Mouse (Mus musculus): ENCODE data around the gene Efcab9. TPM values are rescaled to one million over a fixed set of nuclear protein-coding genes. Genes with fewer than 3 reads are reported as not detected.

Efcab9 gene
- polyA plus RNA-seq, 1 experiment from 2014 or later = 0.36 TPM

GRCm38 (mm10) chr11:32488344-32488743 is 43.5 kb downstream of the Efcab9 start:
- no peak overlapping the region for H3K27ac ChIP-seq
- no peak for ATAC-seq (ENCODE audit: insufficient number of reproducible peaks, insufficient read depth, low FRiP score, low TSS enrichment, low read depth)
- H3K36me3 ChIP-seq = peaks cover 10% of the 10 kb centered on the region
- no peak overlapping the region for H3K4me3 ChIP-seq (replicated peaks)
- H3K4me2 ChIP-seq = no peak overlapping the region
- no peaks in the 10 kb centered on the region for H3K27me3 ChIP-seq
- H3K4me1 ChIP-seq (replicated peaks) = peaks cover 21% of the 10 kb centered on the region
- no peak overlapping the region for H3K9ac ChIP-seq (replicated peaks)
- H3K9me3 ChIP-seq = no peaks in the 10 kb centered on the region

- WGBS = 94% methylated on average over 3 of the region's 3 CpGs
- ATAC-seq (ENCODE audit: insufficient number of reproducible peaks, insufficient read depth, low FRiP score, low TSS enrichment, low read depth) = no peak
Measured at GRCm38 (mm10) chr11:32487501-32487900, 44.4 kb downstream of the Efcab9 start.

GRCm38 (mm10) chr11:32486621-32487020 is 45.3 kb downstream of the Efcab9 start:
- Histone ChIP-seq H3K36me3 (peaks cover 10% of the 10 kb centered on the region), H3K9me3 (no peaks in the 10 kb centered on the region), H3K4me1 (replicated peaks) (peaks cover 26% of the 10 kb centered on the region), H3K4me3 (replicated peaks) (no peak overlapping the region), H3K4me2 (no peak overlapping the region), H3K27me3 (no peaks in the 10 kb centered on the region), H3K27ac (no peak overlapping the region), H3K9ac (replicated peaks) (no peak overlapping the region)
- 30% methylated on average over 3 of the region's 3 CpGs for WGBS
- no peak for ATAC-seq (ENCODE audit: insufficient number of reproducible peaks, insufficient read depth, low FRiP score, low TSS enrichment, low read depth)

More at GRCm38 (mm10) chr11:32487501-32487900, 44.4 kb downstream of the Efcab9 start:
- Histone ChIP-seq H3K9me3 (no peaks in the 10 kb centered on the region), H3K27ac (no peak overlapping the region), H3K4me2 (no peak overlapping the region), H3K4me3 (replicated peaks) (no peak overlapping the region), H3K36me3 (peaks cover 10% of the 10 kb centered on the region), H3K9ac (replicated peaks) (no peak overlapping the region), H3K27me3 (no peaks in the 10 kb centered on the region), H3K4me1 (replicated peaks) (peaks cover 22% of the 10 kb centered on the region)

- H3K4me1 ChIP-seq (replicated peaks) = peaks cover 21% of the 10 kb centered on the region
- H3K9ac ChIP-seq (replicated peaks) = no peak overlapping the region
- H3K27ac ChIP-seq = no peak overlapping the region
- no peak overlapping the region for H3K4me3 ChIP-seq (replicated peaks)
- 65% methylated on average over 3 of the region's 3 CpGs for WGBS
- H3K27me3 ChIP-seq = no peaks in the 10 kb centered on the region
- H3K9me3 ChIP-seq = no peaks in the 10 kb centered on the region
- peaks cover 10% of the 10 kb centered on the region for H3K36me3 ChIP-seq
- no peak overlapping the region for H3K4me2 ChIP-seq
- no peak for ATAC-seq (ENCODE audit: insufficient number of reproducible peaks, insufficient read depth, low FRiP score, low TSS enrichment, low read depth)
Measured at GRCm38 (mm10) chr11:32485290-32485689, 46.6 kb downstream of the Efcab9 start.

GRCm38 (mm10) chr11:32481525-32481924 is 50.4 kb downstream of the Efcab9 start:
- WGBS = 68% methylated on average over 2 of the region's 2 CpGs

GRCm38 (mm10) chr11:32475487-32476236 is 56.2 kb downstream of the Efcab9 start:
- H3K4me2 ChIP-seq = no peak overlapping the region

More at GRCm38 (mm10) chr11:32481525-32481924, 50.4 kb downstream of the Efcab9 start:
- Histone ChIP-seq H3K4me2 (no peak overlapping the region), H3K9me3 (no peaks in the 10 kb centered on the region), H3K4me3 (replicated peaks) (no peak overlapping the region), H3K4me1 (replicated peaks) (0 out of 2 replicates have a peak, but pooled peaks cover 8% of the 10 kb centered on the region), H3K27me3 (no peaks in the 10 kb centered on the region), H3K9ac (replicated peaks) (no peak overlapping the region), H3K36me3 (no peaks in the 10 kb centered on the region), H3K27ac (no peak overlapping the region)
- no peak for ATAC-seq (ENCODE audit: insufficient number of reproducible peaks, insufficient read depth, low FRiP score, low TSS enrichment, low read depth)

GRCm38 (mm10) chr11:32474725-32475124 is 57.2 kb downstream of the Efcab9 start:
- 77% methylated on average over 3 of the region's 3 CpGs for whole genome bisulfite sequencing
- no peaks in the 10 kb centered on the region for H3K36me3 ChIP-seq
- H3K9ac ChIP-seq (replicated peaks) = no peak overlapping the region
- no peak overlapping the region for H3K4me3 ChIP-seq (replicated peaks)
- H3K27ac ChIP-seq = no peak overlapping the region
- H3K4me1 ChIP-seq (replicated peaks) = 0 out of 2 replicates have a peak, but pooled peaks cover 12% of the 10 kb centered on the region
- H3K27me3 ChIP-seq = no peaks in the 10 kb centered on the region
- H3K4me2 ChIP-seq = no peak overlapping the region
- no peak for ATAC-seq (ENCODE audit: insufficient number of reproducible peaks, insufficient read depth, low FRiP score, low TSS enrichment, low read depth)
- H3K9me3 ChIP-seq = no peaks in the 10 kb centered on the region

More at GRCm38 (mm10) chr11:32475487-32476236, 56.2 kb downstream of the Efcab9 start:
- Histone ChIP-seq H3K4me1 (replicated peaks) (0 out of 2 replicates have a peak, but pooled peaks cover 9% of the 10 kb centered on the region), H3K27me3 (no peaks in the 10 kb centered on the region), H3K9me3 (no peaks in the 10 kb centered on the region), H3K9ac (replicated peaks) (no peak overlapping the region), H3K27ac (no peak overlapping the region), H3K36me3 (no peaks in the 10 kb centered on the region), H3K4me3 (replicated peaks) (no peak overlapping the region)
- WGBS = 79% methylated on average over 5 of the region's 5 CpGs
- ATAC-seq (ENCODE audit: insufficient number of reproducible peaks, insufficient read depth, low FRiP score, low TSS enrichment, low read depth) = no peak

Other genes starting within 250 kb of the Efcab9 start
- gene Hba-a1, start 248.6 kb downstream of the Efcab9 start, polyA plus RNA-seq (2016; fragmentation: Nextera tagmentation; extraction: Ambion mirVana) = 3,017 and 3,206 TPM in 2 replicates
- gene Hbq1b, start 245.1 kb downstream of the Efcab9 start, polyA plus RNA-seq (2016; fragmentation: Nextera tagmentation; extraction: Ambion mirVana) = 3.5 and 3.9 TPM in 2 replicates
- 6,550 and 6,738 TPM in 2 replicates for gene Hba-a2, start 235.6 kb downstream of the Efcab9 start, polyA plus RNA-seq (2016; fragmentation: Nextera tagmentation; extraction: Ambion mirVana)
- 0.90 TPM in 1 of 2 replicates, not detected in the other for gene Hbq1a, start 232.0 kb downstream of the Efcab9 start, polyA plus RNA-seq (2016; fragmentation: Nextera tagmentation; extraction: Ambion mirVana)
- gene Sh3pxd2b, start 184.3 kb downstream of the Efcab9 start, polyA plus RNA-seq (2016; fragmentation: Nextera tagmentation; extraction: Ambion mirVana) = 27.7 and 29.4 TPM in 2 replicates
- gene Ubtd2, start 76.7 kb downstream of the Efcab9 start, polyA plus RNA-seq (2016; fragmentation: Nextera tagmentation; extraction: Ambion mirVana) = 88.8 and 94.4 TPM in 2 replicates
- 2.4 and 2.6 TPM in 2 replicates for gene Stk10, start 1.2 kb upstream of the Efcab9 start, polyA plus RNA-seq (2016; fragmentation: Nextera tagmentation; extraction: Ambion mirVana)
- gene Fbxw11, start 110.6 kb upstream of the Efcab9 start, polyA plus RNA-seq (2016; fragmentation: Nextera tagmentation; extraction: Ambion mirVana) = 91.0 and 97.5 TPM in 2 replicates